Mouse (Mus musculus): ENCODE measurements around the gene Tet2. TPM values are rescaled to one million over a fixed set of nuclear protein-coding genes. Genes with fewer than 3 reads are reported as not detected.
A peak's percentile ranks its signal among the peaks of the same experiment; 100 is the strongest.
"Not testable (repeated sequence)": the region's sequence is repeated elsewhere in the genome, so short reads cannot be mapped to it uniquely, and the experiment has no call there.

The Tet2 gene
- total RNA-seq, 2 experiments from 2014 or later: 41.3 to 44.4 TPM

DNA sequence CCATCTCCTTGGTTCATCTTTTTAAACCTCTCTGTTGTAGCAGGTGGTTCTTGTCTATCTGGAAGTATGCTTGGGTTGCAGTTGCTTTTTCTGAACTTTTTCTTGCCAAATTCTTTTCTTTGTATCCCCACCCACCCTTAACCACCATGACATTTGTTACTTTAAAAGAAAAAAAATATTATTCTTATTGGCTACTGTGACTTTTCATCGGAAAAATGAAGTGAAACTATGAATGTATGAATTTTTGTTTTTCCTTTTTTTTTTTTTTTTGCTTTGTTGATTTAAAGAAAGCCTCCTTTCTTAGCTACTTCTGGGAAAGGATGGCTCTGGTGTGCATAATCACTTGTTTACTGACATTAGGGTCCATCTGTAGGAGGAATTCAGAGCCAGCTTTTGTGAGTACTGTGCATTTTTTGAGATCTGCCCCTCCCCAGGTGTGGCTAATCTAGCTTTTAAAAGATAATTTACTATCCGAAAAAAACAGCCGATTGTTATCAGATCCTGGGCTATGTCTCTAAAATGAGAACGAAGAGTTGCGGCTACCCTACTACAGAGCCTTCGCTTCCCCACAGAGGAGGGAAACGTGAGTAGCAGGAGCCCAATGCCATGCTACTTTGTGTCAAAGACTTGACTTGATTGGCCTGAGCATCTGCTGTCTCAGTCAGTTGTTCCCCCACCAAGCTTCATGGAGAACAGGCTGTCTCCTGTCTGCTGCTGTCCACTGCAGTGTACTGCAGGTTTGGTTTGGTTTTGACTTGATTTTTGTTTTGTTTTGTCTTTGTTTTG is 4.6 kb upstream of the Tet2 start:
- no peak for DNase-seq
- intact Hi-C loops (cut with DNase I): no loop called here

DNA sequence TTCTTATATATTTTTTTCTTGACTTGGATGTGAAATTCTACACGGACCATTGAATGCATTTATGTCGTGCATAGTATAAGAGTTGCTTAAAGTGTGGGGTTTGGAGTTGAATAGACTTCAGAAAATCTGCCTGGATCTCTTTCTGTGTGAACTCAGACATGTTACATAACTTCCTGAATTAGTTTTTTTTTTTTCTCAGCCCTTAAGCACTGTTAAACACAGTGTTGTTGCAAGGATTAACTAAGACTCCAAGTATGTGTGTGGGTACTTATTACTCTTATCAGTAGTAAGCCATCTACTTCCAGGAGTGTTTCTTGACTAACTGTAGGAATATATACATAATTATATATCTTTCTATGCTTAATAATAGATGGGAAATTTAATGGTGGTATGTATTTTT is 3.7 kb upstream of the Tet2 start:
- intact Hi-C loops (cut with DNase I): no loop called here

DNA sequence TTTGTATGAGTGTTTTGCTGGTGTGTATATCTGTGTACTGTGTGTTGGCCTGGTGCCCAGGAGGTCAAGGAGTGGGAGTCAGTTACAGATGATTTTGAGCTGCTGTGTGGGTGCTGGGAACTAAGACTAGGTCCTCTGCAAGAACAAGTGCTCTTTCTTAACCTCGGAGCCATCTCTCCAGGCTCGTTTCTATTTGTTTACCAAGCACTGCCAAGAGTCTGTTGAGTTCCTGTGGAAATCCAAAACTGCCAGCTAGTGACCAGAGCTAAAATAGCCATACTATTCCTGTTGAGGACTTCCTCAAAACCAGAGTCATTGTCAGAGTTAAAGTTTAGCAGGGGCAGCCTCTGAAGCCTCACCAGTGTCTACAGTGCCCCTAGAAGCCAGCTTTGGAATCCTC is 1.9 kb upstream of the Tet2 start:
- DNase-seq: no peak
- intact Hi-C loops (cut with DNase I): no loop called here

More for the DNA sequence above, 3.7 kb upstream of the Tet2 start:
- no peak for DNase-seq

DNA sequence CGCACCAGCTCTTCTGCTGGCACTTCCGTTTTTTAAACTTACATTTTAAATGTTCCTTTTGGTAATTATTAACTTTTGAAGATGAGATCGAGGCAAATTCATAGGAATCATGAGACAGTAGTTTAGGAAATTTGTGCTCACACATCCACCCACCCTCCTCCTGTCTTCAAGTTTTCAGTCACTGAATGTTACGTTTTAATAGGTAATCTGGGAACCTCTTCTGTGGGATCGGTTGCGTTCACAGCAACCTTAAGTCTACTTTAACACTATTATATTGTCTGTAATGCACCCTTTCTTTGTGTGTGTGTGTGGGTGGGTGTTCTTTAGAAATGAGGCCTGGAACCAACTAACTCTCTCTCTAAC is 346 bp upstream of the Tet2 start:
- DNase-seq: no peak
- intact Hi-C loops (cut with DNase I): no loop called here

DNA sequence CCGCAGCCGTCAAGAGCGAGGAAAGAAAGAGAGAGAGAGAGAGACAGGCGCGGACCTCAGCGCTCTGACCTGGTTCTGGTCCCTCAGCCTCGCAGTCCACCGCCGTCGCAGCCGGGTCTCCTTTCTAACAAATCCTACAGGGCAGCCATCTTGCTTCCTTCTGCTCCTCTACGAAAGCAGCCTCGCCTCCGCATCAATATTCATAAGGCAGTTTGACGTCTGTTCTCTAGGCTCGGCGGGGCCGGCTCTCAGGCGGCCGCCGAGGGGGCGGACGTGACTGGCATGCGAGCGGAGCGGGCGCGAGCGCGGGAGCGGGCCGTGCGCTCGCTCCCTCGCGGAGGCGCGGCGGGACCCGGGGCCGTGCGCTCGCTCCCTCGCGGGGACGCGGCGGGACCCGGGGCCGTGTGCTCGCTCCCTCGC is 798 bp downstream of the Tet2 start:
- intact Hi-C loops (cut with DNase I): loop anchor here (5.0 kb wide), 3 partner anchors 58 to 232 kb away; partner anchors contain the start of gene Ppa2
- DNase-seq: peak; percentile 88 to 92

DNA sequence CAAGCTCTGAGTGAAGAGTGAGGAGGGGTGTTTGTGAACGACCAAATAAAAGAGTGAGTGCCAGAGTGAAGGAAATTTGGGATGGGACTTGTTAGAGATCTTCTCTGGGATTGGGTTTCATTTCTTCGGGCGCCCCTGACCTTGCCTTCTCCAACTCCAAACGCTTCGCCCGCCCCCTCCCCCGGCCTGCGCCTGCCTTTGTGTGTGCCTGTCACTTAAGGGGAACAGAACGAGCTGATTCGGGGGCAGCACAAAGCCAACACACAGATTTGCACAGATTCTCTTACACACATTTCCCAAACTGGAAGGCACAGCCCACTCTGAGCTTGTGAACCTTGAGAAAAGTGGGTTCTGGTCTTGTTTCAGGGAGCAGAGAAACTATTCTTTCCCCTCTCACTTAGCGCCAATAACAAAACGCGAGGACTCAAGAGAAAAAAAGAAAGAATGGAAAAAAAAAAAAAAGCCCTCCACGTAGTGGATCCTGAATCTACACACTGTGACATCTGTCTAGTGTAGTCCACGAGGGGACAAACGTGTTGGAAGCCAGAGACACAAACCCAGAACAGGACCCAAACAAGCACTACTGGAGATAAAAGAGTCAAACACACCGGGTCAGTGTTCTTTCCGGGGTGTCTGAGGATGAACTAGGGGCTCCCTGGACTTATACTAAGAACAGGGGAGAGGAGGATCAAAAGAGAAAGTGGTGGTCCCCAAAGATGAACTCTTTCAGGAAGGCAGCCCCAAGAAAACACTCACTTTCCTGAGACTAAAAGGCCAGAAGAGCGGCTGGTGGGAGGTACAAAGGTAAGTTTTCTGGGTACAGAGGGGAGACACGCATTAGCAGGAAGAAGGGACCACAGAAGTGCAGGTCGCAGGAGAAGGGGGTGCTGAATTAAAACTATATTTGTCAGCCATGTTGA is 1.6 kb downstream of the Tet2 start:
- peak; percentile 58 to 62 for DNase-seq
- intact Hi-C loops (cut with DNase I): loop anchor here (2.0 to 5.0 kb wide), 4 partner anchors 17 to 231 kb away; partner anchors contain the start of gene Ppa2

DNA sequence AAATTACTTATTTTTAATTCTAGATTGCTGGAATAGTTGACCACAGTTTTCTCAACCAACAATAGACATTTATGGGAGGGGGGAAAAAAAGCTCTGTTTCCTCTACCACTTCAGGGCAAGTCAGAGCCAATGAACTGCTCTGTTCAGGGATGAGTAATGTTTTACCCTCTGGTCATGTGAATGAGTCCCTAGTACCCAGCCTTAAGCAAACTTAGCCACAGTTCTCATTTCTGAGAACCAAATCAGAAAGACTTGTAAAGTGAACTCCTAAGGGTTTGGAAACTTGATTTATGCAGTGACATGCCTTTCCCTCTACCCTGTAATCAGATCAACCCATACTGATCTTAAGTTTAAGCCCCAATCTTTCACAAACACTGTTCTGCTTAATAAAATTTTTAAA is 2.9 kb downstream of the Tet2 start:
- no peak for DNase-seq
- intact Hi-C loops (cut with DNase I): loop anchor here (2.0 to 5.0 kb wide), 4 partner anchors 15 to 230 kb away; partner anchors contain the start of gene Ppa2

DNA sequence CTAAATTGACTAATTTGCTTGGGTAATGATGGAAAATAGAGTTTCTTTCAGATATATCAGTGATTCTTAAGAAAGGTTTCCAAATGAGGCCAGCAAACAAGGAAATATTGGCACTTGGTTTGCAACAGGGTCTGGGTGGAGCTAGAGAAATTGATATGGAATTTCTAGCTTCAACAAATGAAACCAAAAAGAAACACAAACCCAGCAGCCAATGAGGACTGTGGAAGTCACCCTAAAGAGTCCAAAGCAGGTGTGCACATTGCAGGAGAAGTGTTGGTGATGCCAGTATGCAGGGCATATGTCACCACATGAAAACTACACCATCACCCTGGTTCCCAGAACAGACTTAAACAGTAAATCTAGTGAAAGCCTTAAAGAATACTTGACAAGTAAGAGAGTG is 3.9 kb downstream of the Tet2 start:
- DNase-seq: no peak
- intact Hi-C loops (cut with DNase I): loop anchor here (2.0 to 5.0 kb wide), 4 partner anchors 20 to 229 kb away; partner anchors contain the start of gene Ppa2

DNA sequence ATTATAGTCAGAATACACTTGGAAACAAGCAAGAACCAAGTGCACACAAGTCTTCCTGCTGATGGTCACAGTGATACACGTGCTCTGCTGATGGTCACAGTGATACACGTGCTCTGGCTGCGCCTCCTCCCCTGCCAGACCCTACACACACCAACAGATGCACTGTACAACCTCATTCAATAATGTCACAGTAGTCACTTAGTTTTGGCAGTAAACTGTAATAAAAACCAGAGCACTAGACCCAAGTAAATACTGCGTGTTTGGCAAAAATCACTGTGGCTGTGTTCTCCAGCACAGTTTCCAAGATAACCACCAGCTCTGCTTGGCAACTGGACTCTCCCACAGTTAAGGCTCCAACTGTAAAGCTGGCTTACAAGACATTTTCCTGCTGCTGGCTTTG is 4.9 kb downstream of the Tet2 start:
- peak; percentile 49 to 54 for DNase-seq
- intact Hi-C loops (cut with DNase I): loop anchor here (2.0 to 5.0 kb wide), 4 partner anchors 19 to 228 kb away; partner anchors contain the start of gene Ppa2

DNA sequence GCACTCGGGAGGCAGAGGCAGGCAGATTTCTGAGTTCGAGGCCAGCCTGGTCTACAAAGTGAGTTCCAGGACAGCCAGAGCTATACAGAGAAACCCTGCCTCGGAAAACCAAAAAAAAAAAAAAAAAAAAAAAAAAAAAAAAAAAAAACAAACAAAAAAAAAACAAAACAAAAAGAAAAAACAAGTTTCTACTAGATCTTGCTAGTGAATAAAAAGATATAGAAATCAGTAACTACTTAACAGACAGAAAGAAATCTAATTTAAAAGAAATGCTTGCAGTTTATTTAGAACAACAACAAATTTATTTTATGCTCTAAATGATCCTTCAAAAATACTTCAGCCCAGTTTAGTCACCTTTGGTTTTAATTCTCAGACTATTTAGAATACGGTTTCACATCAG is 6.4 kb downstream of the Tet2 start:
- intact Hi-C loops (cut with DNase I); DNase-seq: not testable (repeated sequence)

DNA sequence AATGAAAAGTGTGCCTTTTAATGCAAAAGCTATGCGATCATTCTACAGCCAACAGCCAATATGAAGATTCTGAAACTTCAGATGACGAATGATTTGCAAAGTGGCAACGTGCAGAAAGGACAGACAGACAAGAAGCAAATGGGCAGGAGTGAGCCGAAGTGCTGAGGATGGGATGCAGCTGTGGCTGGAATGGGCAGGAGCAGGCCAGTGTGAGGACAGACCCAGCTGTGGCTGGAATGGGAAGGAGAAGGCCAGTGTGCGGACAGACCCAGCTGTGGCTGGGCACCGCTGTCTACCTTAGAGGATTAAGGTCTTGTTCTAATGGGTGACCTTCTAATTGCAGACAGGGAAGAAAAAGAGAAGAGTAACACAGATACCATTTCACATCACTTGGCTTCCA is 9.3 kb downstream of the Tet2 start:
- DNase-seq: no peak
- intact Hi-C loops (cut with DNase I): no loop called here

DNA sequence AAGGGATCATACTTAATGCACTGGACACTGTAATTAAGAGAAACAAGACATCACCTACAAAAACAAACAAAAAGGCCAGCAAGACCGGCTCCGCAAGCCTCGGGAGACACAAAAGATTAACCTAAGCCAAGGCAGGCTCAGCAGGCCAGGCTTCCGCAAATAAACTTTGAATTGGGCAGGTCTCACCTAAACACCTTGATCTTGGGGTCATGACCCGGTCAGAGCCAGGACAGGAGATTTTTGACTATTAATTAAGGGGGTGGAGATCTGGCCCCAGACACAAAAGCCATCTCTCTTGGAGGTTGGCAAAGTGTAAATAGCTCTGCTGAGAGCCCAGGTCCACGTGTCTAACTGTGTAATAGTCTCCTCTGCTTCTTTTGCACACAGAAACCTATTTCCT is 10.9 kb downstream of the Tet2 start:
- intact Hi-C loops (cut with DNase I): no loop called here
- peak in 1 of 2 experiments; percentile 26 for DNase-seq

DNA sequence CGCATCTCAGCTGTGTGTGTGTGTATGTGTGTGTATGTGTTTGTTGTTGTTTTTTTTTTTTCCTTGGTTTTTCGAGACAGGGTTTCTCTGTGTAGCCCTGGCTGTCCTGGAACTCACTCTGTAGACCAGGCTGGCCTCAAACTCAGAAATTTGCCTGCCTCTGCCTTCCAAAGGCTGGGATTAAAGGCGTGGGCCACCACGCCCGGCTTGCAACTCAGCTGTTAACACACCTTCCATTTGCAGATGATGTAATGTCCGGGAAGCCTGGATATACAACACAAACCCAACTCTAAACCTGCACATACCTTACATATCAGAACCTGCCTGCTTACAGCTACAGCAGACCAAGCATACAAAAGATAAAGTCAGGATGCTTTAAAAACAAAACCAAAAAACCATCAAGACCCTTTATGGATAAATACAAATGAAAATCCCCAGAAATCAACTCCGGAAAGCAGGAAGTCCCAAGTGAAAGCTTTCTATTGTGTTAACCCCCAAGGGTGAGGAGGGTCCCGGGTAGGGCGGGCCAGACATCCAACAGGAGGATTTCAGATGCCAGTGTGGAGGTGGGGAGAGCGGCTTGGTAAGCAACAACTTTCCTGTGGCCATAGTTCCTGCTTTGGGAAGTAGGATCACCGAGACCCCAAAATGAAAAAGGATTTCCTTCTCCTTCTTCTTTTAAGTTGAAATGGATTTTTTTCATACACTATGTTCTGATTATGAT is 11.5 kb downstream of the Tet2 start:
- intact Hi-C loops (cut with DNase I): no loop called here
- no peak for DNase-seq

DNA sequence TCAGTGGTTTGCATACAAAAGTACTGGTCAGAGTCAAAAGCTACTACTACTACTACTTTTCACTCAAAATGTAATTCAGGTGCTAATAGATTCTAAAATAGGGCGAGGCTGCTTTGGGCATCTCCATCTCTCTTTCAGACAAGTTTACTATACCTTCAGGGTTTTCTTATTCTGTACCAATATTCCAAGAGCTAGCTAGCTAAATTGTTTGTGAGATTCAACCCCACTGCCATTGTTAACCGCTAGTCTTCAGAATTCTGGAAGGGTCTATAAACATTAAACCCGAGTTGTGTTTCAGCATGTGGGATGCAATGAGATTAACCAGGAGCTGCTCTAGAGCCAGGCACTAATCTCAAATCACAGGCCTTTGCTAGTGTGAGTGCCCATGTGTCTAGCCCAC is 12.1 kb downstream of the Tet2 start:
- DNase-seq: no peak
- intact Hi-C loops (cut with DNase I): no loop called here

DNA sequence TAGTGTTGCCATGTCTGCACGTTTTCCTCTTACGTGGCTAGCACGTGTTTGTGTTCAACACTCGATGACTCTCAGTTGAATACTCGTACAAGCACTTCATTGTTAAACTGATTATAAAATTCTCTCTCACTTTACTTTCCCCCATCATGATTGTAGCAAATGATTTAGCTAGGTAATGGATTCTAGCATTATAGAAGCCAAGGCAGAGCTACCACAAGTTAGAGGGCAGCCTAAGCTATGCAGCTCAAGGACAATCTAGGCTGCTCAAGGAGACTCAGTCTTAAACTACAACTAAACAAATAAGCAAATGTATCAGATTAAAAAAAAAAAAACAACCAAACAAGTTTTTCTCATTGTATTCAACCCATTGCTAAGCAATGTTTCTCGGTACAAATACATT is 12.7 kb downstream of the Tet2 start:
- intact Hi-C loops (cut with DNase I): no loop called here
- no peak for DNase-seq

DNA sequence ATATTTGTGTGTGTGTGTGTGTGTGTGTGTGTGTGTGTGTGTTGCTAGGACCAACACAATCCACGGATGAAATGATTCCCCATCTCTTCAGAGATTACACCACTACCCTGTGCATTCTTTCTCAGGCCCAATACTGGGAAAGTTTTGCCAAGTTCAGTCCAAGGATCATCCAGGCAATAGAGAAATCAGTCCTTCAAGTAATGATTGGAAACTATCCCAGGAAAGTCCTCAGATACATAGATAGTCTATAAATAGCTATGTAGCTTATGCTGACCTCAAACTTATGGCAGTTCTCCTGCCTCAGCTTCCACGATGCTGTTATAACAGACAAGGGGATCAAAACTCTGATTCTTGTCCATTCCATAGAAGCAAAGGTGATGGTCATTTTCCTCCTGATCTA is 13.8 kb downstream of the Tet2 start:
- no peak for DNase-seq
- intact Hi-C loops (cut with DNase I): no loop called here

DNA sequence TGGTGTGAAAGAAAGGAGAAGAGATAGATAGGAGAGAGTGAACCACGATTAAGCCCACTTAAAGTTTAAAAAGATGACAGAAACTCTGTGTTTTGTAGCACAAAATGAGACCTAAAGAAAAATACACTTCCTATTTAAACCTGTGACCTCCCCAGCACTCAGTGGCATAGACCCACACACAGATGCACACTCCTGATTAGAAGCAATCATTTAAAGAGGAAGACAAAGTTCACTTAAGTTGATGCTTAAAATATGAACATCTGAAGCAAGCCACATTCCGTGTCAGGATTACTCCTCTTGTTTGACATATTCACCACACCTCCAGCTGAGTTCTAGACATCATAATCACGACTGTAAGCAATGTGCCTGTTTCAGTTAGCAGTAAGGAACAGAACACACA is 14.3 kb downstream of the Tet2 start:
- intact Hi-C loops (cut with DNase I): no loop called here
- no peak for DNase-seq

DNA sequence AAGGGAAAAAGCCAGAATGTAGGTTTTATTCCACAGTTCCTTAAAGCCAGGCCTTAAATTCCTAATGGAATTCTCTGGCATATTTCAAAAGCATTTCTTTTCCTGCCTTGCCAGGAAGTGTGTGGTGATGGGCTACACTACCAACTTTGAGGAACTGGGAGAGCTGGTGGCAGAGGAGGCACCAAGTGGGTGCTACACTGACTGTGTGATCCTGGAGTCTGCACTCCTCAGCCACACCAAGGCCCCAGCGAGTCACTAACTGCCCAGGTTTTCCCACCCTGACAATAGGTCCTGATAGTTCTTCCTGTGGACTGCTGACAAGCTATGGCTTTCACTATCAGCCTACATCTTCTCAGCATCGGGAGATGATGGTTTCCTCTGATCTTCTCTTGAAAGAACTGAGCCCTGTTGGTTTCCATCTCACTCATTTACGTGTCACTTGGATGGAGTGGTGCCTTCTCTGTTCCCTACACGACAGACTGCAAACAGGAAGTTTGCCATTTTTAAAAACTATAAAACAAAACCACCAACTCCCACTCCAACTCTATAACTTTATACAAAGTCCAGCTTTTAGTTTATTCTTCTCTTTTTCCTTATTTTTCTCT is 18.7 kb downstream of the Tet2 start:
- DNase-seq: no peak
- intact Hi-C loops (cut with DNase I): loop anchor here (2.0 kb wide), 1 partner anchor 17 kb away; no protein-coding TSS in a partner anchor

DNA sequence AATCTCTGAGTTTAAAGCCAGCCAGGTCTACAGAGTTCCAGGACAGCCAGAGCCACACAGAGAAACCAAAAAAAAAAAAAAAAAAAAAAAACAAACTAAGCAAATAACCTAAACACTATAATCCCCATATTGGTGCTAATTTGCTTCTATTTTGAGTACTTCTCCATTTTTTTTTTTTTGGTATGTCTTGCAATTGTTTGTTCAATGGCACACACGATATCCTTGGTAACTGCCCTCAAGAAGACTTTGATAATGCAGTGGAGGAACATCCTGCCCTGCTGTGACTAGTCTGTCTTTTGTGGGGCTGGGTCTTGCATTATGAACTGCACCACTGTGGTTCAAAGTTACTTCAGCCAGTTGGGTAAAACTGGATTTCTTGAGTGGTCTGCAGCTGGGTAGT is 19.4 kb downstream of the Tet2 start:
- intact Hi-C loops (cut with DNase I): no loop called here
- DNase-seq: no peak

DNA sequence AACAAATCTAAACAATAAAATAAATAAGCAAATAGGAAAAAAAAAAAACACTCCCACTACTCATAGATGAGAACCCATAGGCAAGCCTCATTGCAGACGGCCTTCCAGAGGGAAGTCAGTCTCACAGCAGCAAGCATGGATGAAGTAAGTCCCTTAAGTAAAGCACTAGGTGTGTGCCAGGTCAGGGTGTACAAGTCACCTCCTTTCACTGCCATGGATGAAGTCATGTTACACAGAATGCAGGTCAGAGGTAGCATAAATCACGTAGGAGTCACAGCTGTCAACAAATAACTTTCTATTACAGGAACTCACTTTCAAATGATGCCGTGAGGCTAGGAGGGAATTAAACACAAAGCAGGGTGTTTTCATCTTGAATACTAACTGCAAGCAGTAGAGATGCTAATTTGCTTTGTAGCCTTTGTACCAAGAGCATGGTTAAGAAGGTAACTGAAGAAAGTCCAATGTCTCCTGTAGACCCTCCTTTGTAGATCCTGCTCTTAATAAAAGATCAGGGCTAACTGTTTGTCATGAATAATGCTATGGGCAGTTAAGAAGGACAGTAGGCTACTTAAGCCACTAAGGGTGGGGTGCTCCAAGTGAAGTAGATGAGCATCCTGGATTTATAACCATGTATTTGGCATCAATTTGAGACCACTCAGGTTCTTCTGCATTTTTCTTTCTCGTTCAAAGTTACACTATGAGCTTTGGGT is 20.4 kb downstream of the Tet2 start:
- intact Hi-C loops (cut with DNase I): no loop called here

More for the DNA sequence above, 20.4 kb downstream of the Tet2 start:
- DNase-seq: peak in 1 of 2 experiments; percentile 31
